Mouse (Mus musculus): ENCODE measurements around the gene Slamf7. TPM values are rescaled to one million over a fixed set of nuclear protein-coding genes. Genes with fewer than 3 reads are reported as not detected.
A peak's percentile ranks its signal among the peaks of the same experiment; 100 is the strongest.
"Not testable (repeated sequence)": the region's sequence is repeated elsewhere in the genome, so short reads cannot be mapped to it uniquely, and the experiment has no call there.

Slamf7 gene
- total and polyA plus RNA-seq, 3 experiments: 0.16 to 0.35 (median 0.21) TPM

- no peak overlapping the region for H3K9ac ChIP-seq (ENCODE audit: low read depth, low read length)
- no peaks in the 10 kb centered on the region for H3K36me3 ChIP-seq (ENCODE audit: control insufficient read depth, insufficient read depth, low read length)
- intact Hi-C loops (cut with DNase I): no loop called here
- no peaks in the 10 kb centered on the region for H3K79me2 ChIP-seq (replicated peaks; ENCODE audit: control insufficient read depth, insufficient read depth, low read length)
- 74% methylated on average over 7 of the region's 7 CpGs for WGBS
- TF ChIP-seq EP300 (IDR thresholded peaks at IDR 0.05; ENCODE audit: insufficient read depth, low read depth, low read length) (no peak), POLR2A (IDR thresholded peaks at IDR 0.05; ENCODE audit: insufficient read depth, low read depth, low read length) (no peak), CTCF (IDR thresholded peaks at IDR 0.05) (no peak)
- H3K27me3 ChIP-seq (ENCODE audit: control insufficient read depth, insufficient read depth, low read length): no peaks in the 10 kb centered on the region
- peak in 1 of 2 experiments; percentile 47 for DNase-seq
- H3K4me1 ChIP-seq (ENCODE audit: control insufficient read depth, insufficient read depth, low read length): no peaks in the 10 kb centered on the region; the same call in 1 of the 2 replicates
- H3K4me3 ChIP-seq: no peak overlapping the region
- H3K27ac ChIP-seq: no peak overlapping the region
Measured at GRCm38 (mm10) chr1:171681009-171681408, 28.2 kb upstream of the Slamf7 start.

- 50% methylated on average over 1 of the region's 1 CpGs for WGBS
- Histone ChIP-seq H3K4me1 (ENCODE audit: control insufficient read depth, insufficient read depth, low read length) (no peaks in the 10 kb centered on the region; the same call in 1 of the 2 replicates), H3K27me3 (ENCODE audit: control insufficient read depth, insufficient read depth, low read length) (no peaks in the 10 kb centered on the region), H3K9ac (ENCODE audit: low read depth, low read length) (no peak overlapping the region), H3K27ac (no peak overlapping the region), H3K79me2 (replicated peaks; ENCODE audit: control insufficient read depth, insufficient read depth, low read length) (no peaks in the 10 kb centered on the region), H3K36me3 (ENCODE audit: control insufficient read depth, insufficient read depth, low read length) (no peaks in the 10 kb centered on the region), H3K4me3 (no peak overlapping the region)
- TF ChIP-seq EP300 (IDR thresholded peaks at IDR 0.05; ENCODE audit: insufficient read depth, low read depth, low read length) (no peak), CTCF (IDR thresholded peaks at IDR 0.05) (no peak), POLR2A (IDR thresholded peaks at IDR 0.05; ENCODE audit: insufficient read depth, low read depth, low read length) (no peak)
- intact Hi-C loops (cut with DNase I): no loop called here
- DNase-seq: no peak
Measured at GRCm38 (mm10) chr1:171677721-171678120, 24.9 kb upstream of the Slamf7 start.

GRCm38 (mm10) chr1:171674467-171674866 lies 21.6 kb upstream of the Slamf7 start:
- 68% methylated on average over 1 of the region's 1 CpGs for WGBS
- H3K27ac ChIP-seq: no peak overlapping the region
- TF ChIP-seq EP300 (IDR thresholded peaks at IDR 0.05; ENCODE audit: insufficient read depth, low read depth, low read length) (no peak), POLR2A (IDR thresholded peaks at IDR 0.05; ENCODE audit: insufficient read depth, low read depth, low read length) (no peak), CTCF (IDR thresholded peaks at IDR 0.05) (no peak)
- no peaks in the 10 kb centered on the region for H3K4me1 ChIP-seq (ENCODE audit: control insufficient read depth, insufficient read depth, low read length)
- no peak overlapping the region for H3K9ac ChIP-seq (ENCODE audit: low read depth, low read length)
- intact Hi-C loops (cut with DNase I): no loop called here
- H3K4me3 ChIP-seq: no peak overlapping the region
- no peaks in the 10 kb centered on the region for H3K79me2 ChIP-seq (replicated peaks; ENCODE audit: control insufficient read depth, insufficient read depth, low read length)
- no peaks in the 10 kb centered on the region for H3K27me3 ChIP-seq (ENCODE audit: control insufficient read depth, insufficient read depth, low read length)
- no peak for DNase-seq
- H3K36me3 ChIP-seq (ENCODE audit: control insufficient read depth, insufficient read depth, low read length): no peaks in the 10 kb centered on the region

GRCm38 (mm10) chr1:171672854-171673475 lies 20.1 kb upstream of the Slamf7 start:
- TF ChIP-seq CTCF (IDR thresholded peaks at IDR 0.05) (no peak), EP300 (IDR thresholded peaks at IDR 0.05; ENCODE audit: insufficient read depth, low read depth, low read length) (no peak), POLR2A (IDR thresholded peaks at IDR 0.05; ENCODE audit: insufficient read depth, low read depth, low read length) (no peak)
- DNase-seq: peak in 1 of 2 experiments; percentile 27
- intact Hi-C loops (cut with DNase I): no loop called here

GRCm38 (mm10) chr1:171672451-171672850 lies 19.6 kb upstream of the Slamf7 start:
- intact Hi-C loops (cut with DNase I); H3K9ac ChIP-seq (ENCODE audit: low read depth, low read length); DNase-seq; H3K36me3 ChIP-seq (ENCODE audit: control insufficient read depth, insufficient read depth, low read length); H3K4me1 ChIP-seq (ENCODE audit: control insufficient read depth, insufficient read depth, low read length); H3K4me3 ChIP-seq; H3K27me3 ChIP-seq (ENCODE audit: control insufficient read depth, insufficient read depth, low read length); H3K27ac ChIP-seq; H3K79me2 ChIP-seq (replicated peaks; ENCODE audit: control insufficient read depth, insufficient read depth, low read length): not testable (repeated sequence)
- WGBS: 65% methylated on average over 2 of the region's 2 CpGs

More at GRCm38 (mm10) chr1:171672854-171673475, 20.1 kb upstream of the Slamf7 start:
- no peak overlapping the region for H3K27ac ChIP-seq
- H3K9ac ChIP-seq (ENCODE audit: low read depth, low read length): no peak overlapping the region
- no peaks in the 10 kb centered on the region for H3K36me3 ChIP-seq (ENCODE audit: control insufficient read depth, insufficient read depth, low read length)
- H3K27me3 ChIP-seq (ENCODE audit: control insufficient read depth, insufficient read depth, low read length): no peaks in the 10 kb centered on the region
- WGBS: 52% methylated on average over 5 of the region's 5 CpGs
- no peaks in the 10 kb centered on the region for H3K4me1 ChIP-seq (ENCODE audit: control insufficient read depth, insufficient read depth, low read length)
- H3K4me3 ChIP-seq: no peak overlapping the region
- no peaks in the 10 kb centered on the region for H3K79me2 ChIP-seq (replicated peaks; ENCODE audit: control insufficient read depth, insufficient read depth, low read length)

GRCm38 (mm10) chr1:171667160-171667559 lies 14.3 kb upstream of the Slamf7 start:
- intact Hi-C loops (cut with DNase I): no loop called here
- no peak overlapping the region for H3K9ac ChIP-seq (ENCODE audit: low read depth, low read length)
- WGBS: 72% methylated on average over 1 of the region's 1 CpGs
- no peaks in the 10 kb centered on the region for H3K36me3 ChIP-seq (ENCODE audit: control insufficient read depth, insufficient read depth, low read length)
- no peaks in the 10 kb centered on the region for H3K27me3 ChIP-seq (ENCODE audit: control insufficient read depth, insufficient read depth, low read length)
- no peak for DNase-seq
- H3K4me1 ChIP-seq (ENCODE audit: control insufficient read depth, insufficient read depth, low read length): no peaks in the 10 kb centered on the region
- H3K27ac ChIP-seq: no peak overlapping the region
- no peaks in the 10 kb centered on the region for H3K79me2 ChIP-seq (replicated peaks; ENCODE audit: control insufficient read depth, insufficient read depth, low read length)
- TF ChIP-seq POLR2A (IDR thresholded peaks at IDR 0.05; ENCODE audit: insufficient read depth, low read depth, low read length) (no peak), EP300 (IDR thresholded peaks at IDR 0.05; ENCODE audit: insufficient read depth, low read depth, low read length) (no peak), CTCF (IDR thresholded peaks at IDR 0.05) (no peak)
- H3K4me3 ChIP-seq: no peak overlapping the region

All from heart, adult 2 months (tissue).